Mouse (Mus musculus): Measurements from ENCODE around the gene Msl3. TPM values are rescaled to one million over a fixed set of nuclear protein-coding genes. Genes with fewer than 3 reads are reported as not detected.
A peak's percentile ranks its signal among the peaks of the same experiment; 100 is the strongest.

Msl3 gene
- polyA plus RNA-seq, 1 experiment: 20.8 TPM

- Histone ChIP-seq H3K4me3 (ENCODE audit: insufficient read depth, low read length) (no peak overlapping the region), H3K27ac (ENCODE audit: insufficient read depth, low read length) (no peak overlapping the region), H3K4me1 (ENCODE audit: control insufficient read depth, insufficient read depth, low read length) (no peaks in the 10 kb centered on the region)
- no peak for TF ChIP-seq CTCF (IDR thresholded peaks at IDR 0.05; ENCODE audit: extremely low read depth, insufficient read depth, low read length)
- no peak for TF ChIP-seq POLR2A (IDR thresholded peaks at IDR 0.05; ENCODE audit: extremely low read depth, insufficient read depth, low read length)
These were observed 15.9 kb downstream of the Msl3 start for GRCm38 (mm10) chrX:168657795-168658194.

GRCm38 (mm10) chrX:168649336-168649735 lies 24.4 kb downstream of the Msl3 start:
- Histone ChIP-seq H3K4me1 (ENCODE audit: control insufficient read depth, insufficient read depth, low read length) (no peaks in the 10 kb centered on the region), H3K4me3 (ENCODE audit: insufficient read depth, low read length) (no peak overlapping the region), H3K27ac (ENCODE audit: insufficient read depth, low read length) (no peak overlapping the region)
- TF ChIP-seq CTCF (IDR thresholded peaks at IDR 0.05; ENCODE audit: extremely low read depth, insufficient read depth, low read length) (no peak), POLR2A (IDR thresholded peaks at IDR 0.05; ENCODE audit: extremely low read depth, insufficient read depth, low read length) (no peak)

GRCm38 (mm10) chrX:168647746-168648145 lies 26.0 kb downstream of the Msl3 start:
- no peaks in the 10 kb centered on the region for H3K4me1 ChIP-seq (ENCODE audit: control insufficient read depth, insufficient read depth, low read length)
- no peak for TF ChIP-seq POLR2A (IDR thresholded peaks at IDR 0.05; ENCODE audit: extremely low read depth, insufficient read depth, low read length)
- no peak for TF ChIP-seq CTCF (IDR thresholded peaks at IDR 0.05; ENCODE audit: extremely low read depth, insufficient read depth, low read length)
- no peak overlapping the region for H3K4me3 ChIP-seq (ENCODE audit: insufficient read depth, low read length)
- no peak overlapping the region for H3K27ac ChIP-seq (ENCODE audit: insufficient read depth, low read length)

- Histone ChIP-seq H3K4me3 (ENCODE audit: insufficient read depth, low read length) (no peak overlapping the region), H3K4me1 (ENCODE audit: control insufficient read depth, insufficient read depth, low read length) (no peaks in the 10 kb centered on the region), H3K27ac (ENCODE audit: insufficient read depth, low read length) (no peak overlapping the region)
- TF ChIP-seq CTCF (IDR thresholded peaks at IDR 0.05; ENCODE audit: extremely low read depth, insufficient read depth, low read length) (no peak), POLR2A (IDR thresholded peaks at IDR 0.05; ENCODE audit: extremely low read depth, insufficient read depth, low read length) (no peak)
These were observed 30.2 kb downstream of the Msl3 start for GRCm38 (mm10) chrX:168643451-168643850.

- H3K4me1 ChIP-seq (ENCODE audit: control insufficient read depth, insufficient read depth, low read length): no peaks in the 10 kb centered on the region
- TF ChIP-seq CTCF (IDR thresholded peaks at IDR 0.05; ENCODE audit: extremely low read depth, insufficient read depth, low read length) (peak; percentile 26; the same call in 1 of the 2 replicates), POLR2A (IDR thresholded peaks at IDR 0.05; ENCODE audit: extremely low read depth, insufficient read depth, low read length) (no peak)
- peak overlapping the region; percentile 70 for H3K4me3 ChIP-seq (ENCODE audit: insufficient read depth, low read length)
- no peak overlapping the region for H3K27ac ChIP-seq (ENCODE audit: insufficient read depth, low read length)
These were observed 33.9 kb downstream of the Msl3 start for GRCm38 (mm10) chrX:168639556-168640356.

Other genes with a start within 250 kb of the Msl3 start
- 18.6 and 18.7 TPM in 2 replicates for gene Frmpd4, start 96.7 kb downstream of the Msl3 start, polyA plus RNA-seq (2012; rRNA removed)
- 2.5 and 3.0 TPM in 2 replicates for gene Arhgap6, start 121.2 kb upstream of the Msl3 start, polyA plus RNA-seq (2012; rRNA removed)

Data from cortical plate, adult 2 months (tissue).